In the genomic region with DNA sequence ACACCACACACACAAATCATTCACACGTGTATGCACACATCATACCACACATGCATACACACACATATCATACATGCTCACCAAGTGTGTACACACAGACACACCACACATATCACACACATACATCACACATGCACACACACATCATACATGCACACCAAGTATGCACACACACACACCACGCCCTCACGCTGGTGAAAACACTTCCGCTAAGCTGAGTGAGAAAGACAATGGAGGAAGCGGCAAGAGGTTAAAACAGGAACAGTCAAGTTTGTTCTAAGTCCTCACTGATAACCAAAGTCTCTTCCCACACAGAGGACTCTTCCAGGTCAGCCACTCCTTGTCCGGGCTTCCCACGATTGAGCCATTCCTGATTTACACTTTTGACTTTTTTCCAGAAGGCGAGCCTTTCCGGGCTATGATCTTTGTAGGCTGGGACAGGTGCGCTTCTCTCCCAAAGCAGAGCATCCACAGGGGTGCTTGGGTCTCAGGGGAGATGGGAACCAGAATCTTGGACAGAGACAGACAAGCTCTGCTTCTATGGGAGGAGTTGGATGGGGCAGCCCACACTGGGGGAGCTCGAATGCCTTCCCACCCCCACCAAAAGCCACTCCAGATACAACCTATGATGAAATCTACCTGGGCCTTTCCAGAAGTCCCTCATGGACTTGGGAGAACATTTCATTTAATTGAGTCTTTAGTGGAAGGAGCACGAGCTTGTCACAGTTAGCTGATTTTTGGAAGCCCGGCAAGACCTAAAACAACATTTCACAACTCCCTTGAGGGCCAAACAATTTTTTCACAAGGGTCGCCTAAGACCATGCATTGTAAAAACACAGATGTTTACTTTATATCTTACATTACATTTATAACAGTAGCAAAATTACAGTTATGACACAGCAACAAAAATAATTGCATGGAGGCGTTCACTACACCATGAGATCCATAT, we compare ENCODE assay signal across 36 mouse cellular contexts. TPM values are rescaled to one million over a fixed set of nuclear protein-coding genes. Genes with fewer than 3 reads are reported as not detected.
A peak's percentile ranks its signal among the peaks of the same experiment; 100 is the strongest.
DNase-seq lines count a peak whose midpoint lies in the region; ATAC-seq lines count a peak whose summit lies in the region.
"Had no signal": no experiment of that assay in that cellular context is flagged by ENCODE, and none has a peak within 500 bp of the region (broad histone marks: within the 10 kb centered on the region; RNA-seq: fewer than 3 reads in every experiment).

No protein-coding gene starts in this region.

- 91% methylated on average over 15 of the region's 15 CpGs for WGBS in limb, embryonic 10.5 days

- H3K27me3 ChIP-seq in megakaryocyte, embryonic 14.5 days (replicated peaks), result peaks cover 47% of the 10 kb centered on the region
- no peaks in the 10 kb centered on the region for H3K27me3 ChIP-seq in limb, embryonic 10.5 days (ENCODE audit: low read depth, poor library complexity, severe bottlenecking)
- H3K27me3 ChIP-seq: embryonic facial prominence, embryonic 15.5 days; hindbrain, embryonic 12.5 days; limb, embryonic 13.5 days; midbrain, embryonic 12.5 days; neural tube, embryonic 15.5 days had no signal

- no peak overlapping the region for H3K27ac ChIP-seq in limb, embryonic 10.5 days
- H3K27ac ChIP-seq: embryonic facial prominence, embryonic 10.5 days; embryonic facial prominence, embryonic 15.5 days; hindbrain, embryonic 12.5 days; limb, embryonic 13.5 days; liver, embryonic 12.5 days; midbrain, embryonic 12.5 days; neural tube, embryonic 15.5 days; stomach, postnatal 0 days had no signal

- peak; percentile 34 for DNase-seq in testis, postnatal 10 days (ENCODE audit: low spot score)
- DNase-seq in testis, postnatal 14 days (ENCODE audit: low spot score), result no peak
- DNase-seq in ZHBTc4 (ENCODE audit: low read depth, low spot score), result peak; percentile 16
- DNase-seq in spleen, postnatal 10 days (ENCODE audit: low spot score in 2 of 2), result no peak
- DNase-seq in frontal cortex, postnatal 14 days (ENCODE audit: low spot score in 2 of 2), result no peak
- no peak for DNase-seq in limb, embryonic 10.5 days (ENCODE audit: low spot score)
- DNase-seq: adrenal gland, adult 2 months; cerebellum, adult 8-10 months; cerebellum, postnatal 25 days; heart, postnatal 14 days; kidney, adult 8-10 months; kidney, postnatal 10 days; layer of hippocampus, adult 9-11 months; lung, adult 18-20 months; lung, postnatal 4 days; spleen, adult 18-20 months; thymus, postnatal 14 days had no signal

- peaks cover 8% of the 10 kb centered on the region for H3K4me1 ChIP-seq in megakaryocyte, embryonic 14.5 days
- no peaks in the 10 kb centered on the region for H3K4me1 ChIP-seq in limb, embryonic 10.5 days
- H3K4me1 ChIP-seq: embryonic facial prominence, embryonic 10.5 days; embryonic facial prominence, embryonic 15.5 days; hindbrain, embryonic 12.5 days; liver, embryonic 12.5 days; midbrain, embryonic 12.5 days; neural tube, embryonic 15.5 days had no signal

- peak overlapping the region; percentile 64 for H3K4me3 ChIP-seq in megakaryocyte, embryonic 14.5 days (replicated peaks)
- H3K4me3 ChIP-seq in limb, embryonic 10.5 days, result no peak overlapping the region
- H3K4me3 ChIP-seq: embryonic facial prominence, embryonic 10.5 days; embryonic facial prominence, embryonic 15.5 days; hindbrain, embryonic 12.5 days; limb, embryonic 13.5 days; liver, embryonic 12.5 days; midbrain, embryonic 12.5 days; neural tube, embryonic 15.5 days had no signal

- ATAC-seq in neutrophil, adult 5-6 weeks (ENCODE audit: extremely low read depth, insufficient number of reproducible peaks, low FRiP score, poor library complexity, severe bottlenecking), result peak; percentile 66
- ATAC-seq: forebrain, embryonic 14.5 days; intestine, embryonic 16.5 days; liver, embryonic 12.5 days; lung, postnatal 0 days had no signal

- H3K36me3 ChIP-seq in megakaryocyte, embryonic 14.5 days (replicated peaks; ENCODE audit: low read length), result no peaks in the 10 kb centered on the region
- no peaks in the 10 kb centered on the region for H3K36me3 ChIP-seq in limb, embryonic 10.5 days
- H3K36me3 ChIP-seq: embryonic facial prominence, embryonic 10.5 days; embryonic facial prominence, embryonic 15.5 days; hindbrain, embryonic 12.5 days; limb, embryonic 13.5 days; liver, embryonic 12.5 days; midbrain, embryonic 12.5 days; neural tube, embryonic 15.5 days had no signal

- peaks cover 3% of the 10 kb centered on the region for H3K9me3 ChIP-seq in megakaryocyte, embryonic 14.5 days
- no peaks in the 10 kb centered on the region for H3K9me3 ChIP-seq in limb, embryonic 10.5 days (replicated peaks)
- H3K9me3 ChIP-seq: embryonic facial prominence, embryonic 10.5 days; embryonic facial prominence, embryonic 15.5 days; hindbrain, embryonic 12.5 days; liver, embryonic 12.5 days; midbrain, embryonic 12.5 days; neural tube, embryonic 15.5 days had no signal

RNA-seq across cellular contexts. Expression of a gene that starts 11.1 kb away (rescaled TPM):
- 10.8 and 19.1 TPM in 2 replicates for polyA plus RNA-seq in megakaryocyte, embryonic 14.5 days (2012; ENCODE audit: insufficient read depth, low replicate concordance)
- 327 and 410 TPM in 2 replicates for total RNA-seq in neutrophil, adult 5-6 weeks (2017)
- polyA plus RNA-seq in limb, embryonic 10.5 days (2016; fragmentation: Nextera tagmentation; extraction: Ambion mirVana), result 0.46 TPM in 1 of 2 replicates, not detected in the other
- total RNA-seq: left cerebral cortex, postnatal 25 days; MEL had no signal
- polyA plus RNA-seq: forebrain, embryonic 14.5 days; midbrain, embryonic 12.5 days had no signal

RNA-seq across cellular contexts. Expression of a gene that starts 25.2 kb away (rescaled TPM):
- 0.18 TPM in 1 of 2 replicates, not detected in the other for polyA plus RNA-seq in megakaryocyte, embryonic 14.5 days (2012; ENCODE audit: insufficient read depth, low replicate concordance)
- total RNA-seq in neutrophil, adult 5-6 weeks (2017), result 0.37 and 0.47 TPM in 2 replicates
- polyA plus RNA-seq in limb, embryonic 10.5 days (2016; fragmentation: Nextera tagmentation; extraction: Ambion mirVana), result 0.03 TPM in 1 of 2 replicates, not detected in the other
- total RNA-seq: adrenal gland, adult 2 months; gastrocnemius, adult 18-20 months; heart, postnatal 14 days; MEL had no signal
- polyA plus RNA-seq: adrenal gland, adult 2 months; embryonic facial prominence, embryonic 10.5 days; forebrain, embryonic 14.5 days; liver, embryonic 12.5 days had no signal

RNA-seq across cellular contexts. Expression of a gene that starts 27.2 kb away (rescaled TPM):
- not detected in 2 replicates for polyA plus RNA-seq in megakaryocyte, embryonic 14.5 days (2012; ENCODE audit: insufficient read depth, low replicate concordance)
- 0.12 TPM in 1 of 2 replicates, not detected in the other for total RNA-seq in neutrophil, adult 5-6 weeks (2017)
- 0.15 and 3.0 TPM in 2 replicates for polyA plus RNA-seq in limb, embryonic 10.5 days (2016; fragmentation: Nextera tagmentation; extraction: Ambion mirVana)
- total RNA-seq: MEL had no signal

RNA-seq across cellular contexts. Expression of a gene that starts 45.2 kb away (rescaled TPM):
- not detected in 2 replicates for polyA plus RNA-seq in megakaryocyte, embryonic 14.5 days (2012; ENCODE audit: insufficient read depth, low replicate concordance)
- not detected in 2 replicates for total RNA-seq in neutrophil, adult 5-6 weeks (2017)
- not detected in 2 replicates for polyA plus RNA-seq in limb, embryonic 10.5 days (2016; fragmentation: Nextera tagmentation; extraction: Ambion mirVana)
- total RNA-seq: gastrocnemius, adult 18-20 months; gastrocnemius, postnatal 4 days; heart, postnatal 14 days; left cerebral cortex, adult 18-20 months; left cerebral cortex, postnatal 25 days; MEL had no signal
- polyA plus RNA-seq: adrenal gland, adult 2 months; embryonic facial prominence, embryonic 10.5 days; embryonic facial prominence, embryonic 15.5 days; forebrain, embryonic 14.5 days; heart, embryonic 14.5 days; hindbrain, embryonic 12.5 days; intestine, embryonic 16.5 days; limb, embryonic 13.5 days; liver, embryonic 12.5 days; lung, postnatal 0 days; midbrain, embryonic 12.5 days; neural tube, embryonic 15.5 days; stomach, postnatal 0 days had no signal

Comparison
In these comparisons a context has a peak if more than half of its experiments do, and no peak if none do; other contexts are left out.
1. DNase-seq: peak in testis, postnatal 10 days (single experiment) and ZHBTc4 (single experiment); none in testis, postnatal 14 days (single experiment), spleen, postnatal 10 days (0 of 2), frontal cortex, postnatal 14 days (0 of 2) and limb, embryonic 10.5 days (single experiment).